ENCODE assay signal across 10 mouse cellular contexts in the genomic region with DNA sequence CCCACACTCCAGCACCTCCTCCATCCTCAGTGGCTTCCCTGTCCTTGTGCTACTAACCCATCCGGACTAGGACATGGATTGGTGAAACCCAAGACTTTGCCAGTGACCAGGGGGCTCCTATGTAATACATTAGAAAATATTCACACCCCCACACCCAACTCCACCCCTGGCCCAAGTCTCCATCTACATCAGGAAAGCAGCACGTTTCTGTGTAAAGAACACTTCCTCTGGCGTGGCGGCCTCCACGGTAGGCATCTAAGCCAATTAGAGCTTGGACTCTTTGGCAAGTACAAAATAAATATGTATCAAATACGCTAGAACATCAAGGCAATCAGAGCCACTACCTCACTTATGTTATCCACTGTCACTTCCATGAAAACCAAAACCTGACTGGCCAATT.
"Had no signal": no experiment of that assay in that cellular context is flagged by ENCODE, and none has a peak within 500 bp of the region (broad histone marks: within the 10 kb centered on the region; RNA-seq: fewer than 3 reads in every experiment).

No protein-coding gene starts in this region.

- H3K9me3 ChIP-seq: lung, embryonic 15.5 days; megakaryocyte, embryonic 14.5 days; midbrain, embryonic 13.5 days; midbrain, embryonic 15.5 days; neural tube, embryonic 12.5 days had no signal

- H3K27me3 ChIP-seq: lung, embryonic 15.5 days; megakaryocyte, embryonic 14.5 days; midbrain, embryonic 13.5 days; midbrain, embryonic 15.5 days; neural tube, embryonic 12.5 days had no signal

- H3K4me1 ChIP-seq: lung, embryonic 15.5 days; midbrain, embryonic 13.5 days; midbrain, embryonic 15.5 days; neural tube, embryonic 12.5 days had no signal

- H3K9ac ChIP-seq: liver, postnatal 0 days; lung, embryonic 15.5 days; midbrain, embryonic 13.5 days; midbrain, embryonic 15.5 days; neural tube, embryonic 12.5 days had no signal

- H3K4me3 ChIP-seq: lung, embryonic 15.5 days; megakaryocyte, embryonic 14.5 days; midbrain, embryonic 13.5 days; midbrain, embryonic 15.5 days; neural tube, embryonic 12.5 days had no signal

- DNase-seq: thymus, adult 18-20 months had no signal

- ATAC-seq: liver, postnatal 0 days; lung, postnatal 0 days; midbrain, embryonic 13.5 days; midbrain, embryonic 15.5 days had no signal

- H3K27ac ChIP-seq: lung, embryonic 15.5 days; macrophage; midbrain, embryonic 13.5 days; midbrain, embryonic 15.5 days; neural tube, embryonic 12.5 days had no signal

- H3K4me2 ChIP-seq: lung, embryonic 15.5 days; midbrain, embryonic 11.5 days; midbrain, embryonic 13.5 days; midbrain, embryonic 15.5 days; neural tube, embryonic 12.5 days had no signal

- H3K36me3 ChIP-seq: lung, embryonic 15.5 days; midbrain, embryonic 13.5 days; midbrain, embryonic 15.5 days; neural tube, embryonic 12.5 days had no signal
